Mouse (Mus musculus) kidney, embryonic 15.5 days (tissue): ENCODE data around the gene Pde3b. TPM values are rescaled to one million over a fixed set of nuclear protein-coding genes. Genes with fewer than 3 reads are reported as not detected.
"Not testable (repeated sequence)": the region's sequence is repeated elsewhere in the genome, so short reads cannot be mapped to it uniquely, and the experiment has no call there.

ENCODE experiments used
- ATAC-seq: fragments of 200-750 bp; cut with Nextera tagmentation; replicated peaks from 2 replicates; pipeline ENCODE4 v1.8.0; 2017; ENCODE audit warnings: moderate TSS enrichment; ENCODE audit not compliant: low FRiP score
- H3K27ac ChIP-seq: fragments of 300-500 bp; sonication (generic); 2 replicates; pipeline ENCODE4 v1.5.1; 2015; ENCODE audit warnings: mild to moderate bottlenecking, inconsistent platforms
- H3K27me3 ChIP-seq: fragments of 300-500 bp; sonication (generic); 2 replicates; pipeline ENCODE4 v1.6.1; 2015; ENCODE audit warnings: inconsistent platforms
- H3K36me3 ChIP-seq: fragments of 300-500 bp; sonication (generic); 2 replicates; pipeline ENCODE4 v1.6.1; 2015; ENCODE audit warnings: inconsistent platforms
- H3K4me1 ChIP-seq: fragments of 300-500 bp; sonication (generic); 2 replicates; pipeline ENCODE4 v1.6.1; 2015; ENCODE audit warnings: inconsistent platforms
- H3K4me2 ChIP-seq: fragments of 300-500 bp; sonication (generic); 2 replicates; pipeline ENCODE4 v1.6.1; 2015; ENCODE audit warnings: moderate library complexity, mild to moderate bottlenecking, inconsistent platforms
- H3K4me3 ChIP-seq: fragments of 300-500 bp; sonication (generic); replicated peaks from 2 replicates; pipeline ENCODE4 v1.5.1; 2015; ENCODE audit warnings: mild to moderate bottlenecking, inconsistent platforms
- H3K9ac ChIP-seq: fragments of 300-500 bp; sonication (generic); 2 replicates; pipeline ENCODE4 v1.6.1; 2015; ENCODE audit warnings: mild to moderate bottlenecking, inconsistent platforms
- H3K9me3 ChIP-seq: fragments of 300-500 bp; sonication (generic); replicated peaks from 2 replicates; pipeline ENCODE4 v1.6.1; 2016; ENCODE audit warnings: inconsistent platforms
- WGBS: fragments of 180-500 bp; shearing (Covaris S2); methylation state at CpG from one replicate; pipeline ENCODE4 v1.1.7; 2015; ENCODE audit warnings: mixed read lengths; 5-methylcytosine and 5-hydroxymethylcytosine counted together
- polyA plus RNA-seq: library from polyadenylated mRNA; unstranded; fragments of >200 nt; fragmentation: Nextera tagmentation; extraction: Ambion mirVana; gene quantifications from 2 replicates; pipeline ENCODE4 v1.2.1, GENCODE M21; 2015

The Pde3b gene
- 5.0 TPM in 2 replicates for polyA plus RNA-seq

- peaks cover 19% of the 10 kb centered on the region for H3K4me1 ChIP-seq
- peak within 1 kb of the TSS; percentile 86 for H3K27ac ChIP-seq
- peak; percentile 93 for ATAC-seq
- 2% methylated on average over 57 of the region's 70 CpGs for WGBS
- peak within 1 kb of the TSS; percentile 79 for H3K9ac ChIP-seq
- peak within 1 kb of the TSS; percentile 98 for H3K4me2 ChIP-seq
- no peaks in the 10 kb centered on the region for H3K36me3 ChIP-seq
- H3K27me3 ChIP-seq: no peaks in the 10 kb centered on the region; the same call in 1 of the 2 replicates
- peak within 1 kb of the TSS; percentile 63 for H3K4me3 ChIP-seq
- H3K9me3 ChIP-seq: no peaks in the 10 kb centered on the region
Measured at GRCm38 (mm10) chr7:114414421-114415335, at the start of gene Pde3b. Pde3b (plus strand) TSS chr7:114415281.

- no peak overlapping the region for H3K4me2 ChIP-seq
- H3K4me1 ChIP-seq: no peaks in the 10 kb centered on the region
- H3K9me3 ChIP-seq: no peaks in the 10 kb centered on the region
- WGBS: 94% methylated on average over 3 of the region's 3 CpGs
- no peak for ATAC-seq
- H3K27ac ChIP-seq: no peak overlapping the region
- no peak overlapping the region for H3K4me3 ChIP-seq
- H3K27me3 ChIP-seq: no peaks in the 10 kb centered on the region
- H3K36me3 ChIP-seq: no peaks in the 10 kb centered on the region
- no peak overlapping the region for H3K9ac ChIP-seq
Measured at GRCm38 (mm10) chr7:114402130-114402529, 13.0 kb upstream of the Pde3b start.

GRCm38 (mm10) chr7:114415336-114416020 lies 397 bp downstream of the Pde3b start:
- no peaks in the 10 kb centered on the region for H3K9me3 ChIP-seq
- H3K9ac ChIP-seq: peak overlapping the region; percentile 79
- peaks cover 19% of the 10 kb centered on the region for H3K4me1 ChIP-seq
- no peaks in the 10 kb centered on the region; the same call in 1 of the 2 replicates for H3K27me3 ChIP-seq
- H3K4me2 ChIP-seq: peak overlapping the region; percentile 98
- H3K4me3 ChIP-seq: peak overlapping the region; percentile 63
- under 1% methylated on average over 79 of the region's 103 CpGs for WGBS
- peak overlapping the region; percentile 86 for H3K27ac ChIP-seq
- ATAC-seq: peak; percentile 80
- no peaks in the 10 kb centered on the region for H3K36me3 ChIP-seq

- peak; percentile 54 for ATAC-seq
- Histone ChIP-seq H3K4me3 (peak overlapping the region; percentile 63), H3K4me2 (peak overlapping the region; percentile 98), H3K27me3 (no peaks in the 10 kb centered on the region; the same call in 1 of the 2 replicates), H3K9me3 (no peaks in the 10 kb centered on the region), H3K27ac (peak overlapping the region; percentile 86), H3K4me1 (peaks cover 19% of the 10 kb centered on the region), H3K36me3 (no peaks in the 10 kb centered on the region), H3K9ac (peak overlapping the region; percentile 79)
- WGBS: under 1% methylated on average over 66 of the region's 66 CpGs
Measured at GRCm38 (mm10) chr7:114416021-114416845, 1.2 kb downstream of the Pde3b start.

- H3K27ac ChIP-seq, ATAC-seq, H3K4me3 ChIP-seq, H3K4me2 ChIP-seq, H3K36me3 ChIP-seq, H3K9ac ChIP-seq, H3K9me3 ChIP-seq, H3K27me3 ChIP-seq: not testable (repeated sequence)
- peaks cover 19% of the 10 kb centered on the region for H3K4me1 ChIP-seq
- WGBS: 60% methylated on average over 3 of the region's 3 CpGs
Measured at GRCm38 (mm10) chr7:114419331-114419730, 4.2 kb downstream of the Pde3b start.

GRCm38 (mm10) chr7:114420918-114421317 lies 5.8 kb downstream of the Pde3b start:
- Histone ChIP-seq H3K27ac (no peak overlapping the region), H3K36me3 (no peaks in the 10 kb centered on the region), H3K9me3 (no peaks in the 10 kb centered on the region), H3K4me3 (no peak overlapping the region), H3K4me1 (peaks cover 15% of the 10 kb centered on the region), H3K27me3 (no peaks in the 10 kb centered on the region), H3K9ac (no peak overlapping the region), H3K4me2 (no peak overlapping the region)
- no peak for ATAC-seq
- WGBS: 44% methylated on average over 4 of the region's 4 CpGs

GRCm38 (mm10) chr7:114422224-114422623 lies 7.1 kb downstream of the Pde3b start:
- H3K9me3 ChIP-seq: no peaks in the 10 kb centered on the region
- no peaks in the 10 kb centered on the region for H3K27me3 ChIP-seq
- peaks cover 5% of the 10 kb centered on the region; the same call in 1 of the 2 replicates for H3K4me1 ChIP-seq
- H3K36me3 ChIP-seq: no peaks in the 10 kb centered on the region
- no peak overlapping the region for H3K27ac ChIP-seq
- WGBS: 75% methylated on average over 3 of the region's 3 CpGs
- ATAC-seq: no peak
- no peak overlapping the region for H3K4me3 ChIP-seq
- no peak overlapping the region for H3K4me2 ChIP-seq
- H3K9ac ChIP-seq: no peak overlapping the region

GRCm38 (mm10) chr7:114429768-114430167 lies 14.7 kb downstream of the Pde3b start:
- no peak overlapping the region for H3K9ac ChIP-seq
- no peaks in the 10 kb centered on the region for H3K4me1 ChIP-seq
- 83% methylated on average over 5 of the region's 5 CpGs for WGBS
- H3K36me3 ChIP-seq: no peaks in the 10 kb centered on the region
- H3K4me2 ChIP-seq: no peak overlapping the region
- H3K4me3 ChIP-seq: no peak overlapping the region
- H3K9me3 ChIP-seq: no peaks in the 10 kb centered on the region
- H3K27ac ChIP-seq: no peak overlapping the region
- H3K27me3 ChIP-seq: no peaks in the 10 kb centered on the region
- no peak for ATAC-seq

GRCm38 (mm10) chr7:114431966-114432365 lies 16.9 kb downstream of the Pde3b start:
- no peaks in the 10 kb centered on the region for H3K27me3 ChIP-seq
- no peak overlapping the region for H3K4me3 ChIP-seq
- no peaks in the 10 kb centered on the region for H3K36me3 ChIP-seq
- H3K9ac ChIP-seq: no peak overlapping the region
- no peaks in the 10 kb centered on the region for H3K9me3 ChIP-seq
- ATAC-seq: no peak
- no peak overlapping the region for H3K27ac ChIP-seq
- WGBS: 55% methylated on average over 4 of the region's 4 CpGs
- no peak overlapping the region for H3K4me2 ChIP-seq
- no peaks in the 10 kb centered on the region for H3K4me1 ChIP-seq

- H3K4me1 ChIP-seq: no peaks in the 10 kb centered on the region
- no peak for ATAC-seq
- no peak overlapping the region for H3K27ac ChIP-seq
- H3K4me2 ChIP-seq: no peak overlapping the region
- 75% methylated on average over 1 of the region's 1 CpGs for WGBS
- H3K36me3 ChIP-seq: no peaks in the 10 kb centered on the region
- no peaks in the 10 kb centered on the region for H3K9me3 ChIP-seq
- H3K4me3 ChIP-seq: no peak overlapping the region
- H3K9ac ChIP-seq: no peak overlapping the region
- no peaks in the 10 kb centered on the region for H3K27me3 ChIP-seq
Measured at GRCm38 (mm10) chr7:114439726-114440125, 24.6 kb downstream of the Pde3b start.

GRCm38 (mm10) chr7:114440494-114440893 lies 25.4 kb downstream of the Pde3b start:
- H3K27me3 ChIP-seq: no peaks in the 10 kb centered on the region
- H3K4me2 ChIP-seq: no peak overlapping the region
- no peak overlapping the region for H3K9ac ChIP-seq
- no peaks in the 10 kb centered on the region for H3K4me1 ChIP-seq
- WGBS: 95% methylated on average over 1 of the region's 1 CpGs
- H3K9me3 ChIP-seq: no peaks in the 10 kb centered on the region
- no peak for ATAC-seq
- H3K36me3 ChIP-seq: no peaks in the 10 kb centered on the region
- no peak overlapping the region for H3K27ac ChIP-seq
- H3K4me3 ChIP-seq: no peak overlapping the region
